Mouse (Mus musculus): ENCODE measurements at regions not wholly inside any gene's neighbourhood (a gene's known extent, or its start where the extent isn't known, plus 50 kb on each side); places are given as distances from the start of the nearest gene placed in this dataset.
A peak's percentile ranks its signal among the peaks of the same experiment; 100 is the strongest.

GRCm38 (mm10) chr3:12262342-12262741 lies 1926.9 kb upstream of the Gm38303 start:
- DNase-seq (ENCODE audit: low read depth, low spot score), result no peak

- no peak for DNase-seq (ENCODE audit: low read depth, low spot score)
These were observed 1922.2 kb upstream of the Gm38303 start for GRCm38 (mm10) chr3:12257650-12258049.

GRCm38 (mm10) chr3:12246145-12246544 lies 1910.7 kb upstream of the Gm38303 start:
- DNase-seq (ENCODE audit: low read depth, low spot score), result peak; percentile 50

- DNase-seq (ENCODE audit: low read depth, low spot score), result no peak
These were observed 1905.5 kb upstream of the Gm38303 start for GRCm38 (mm10) chr3:12241026-12241425.

- peak; percentile 3 for DNase-seq (ENCODE audit: low read depth, low spot score)
These were observed 1892.4 kb upstream of the Gm38303 start for GRCm38 (mm10) chr3:12227741-12228480.

GRCm38 (mm10) chr3:12226816-12227215 lies 1891.3 kb upstream of the Gm38303 start:
- no peak for DNase-seq (ENCODE audit: low read depth, low spot score)

- DNase-seq (ENCODE audit: low read depth, low spot score), result no peak
These were observed 1889.4 kb upstream of the Gm38303 start for GRCm38 (mm10) chr3:12224851-12225250.

- DNase-seq (ENCODE audit: low read depth, low spot score), result no peak
These were observed 1880.6 kb upstream of the Gm38303 start for GRCm38 (mm10) chr3:12216035-12216434.

- DNase-seq (ENCODE audit: low read depth, low spot score), result peak; percentile 21
These were observed 1879.3 kb upstream of the Gm38303 start for GRCm38 (mm10) chr3:12214821-12215220.

GRCm38 (mm10) chr3:12173371-12173770 lies 1837.9 kb upstream of the Gm38303 start:
- DNase-seq (ENCODE audit: low read depth, low spot score), result no peak

- DNase-seq (ENCODE audit: low read depth, low spot score), result no peak
These were observed 1815.8 kb upstream of the Gm38303 start for GRCm38 (mm10) chr3:12151329-12151728.

All from brain, adult 2 months (tissue).